Mouse (Mus musculus) lung, embryonic 16.5 days (tissue): ENCODE measurements at regions not wholly inside any gene's neighbourhood (a gene's known extent, or its start where the extent isn't known, plus 50 kb on each side); places are given as distances from the start of the nearest gene placed in this dataset.

Experiments used
- ATAC-seq: fragments of 200-750 bp; cut with Nextera tagmentation; 2 replicates; pipeline ENCODE4 v1.8.0; 2017; ENCODE audit warnings: low read depth, mild to moderate bottlenecking, moderate library complexity
- H3K27ac ChIP-seq: fragments of 300-500 bp; sonication (generic); 2 replicates; pipeline ENCODE4 v1.5.1; 2014; ENCODE audit warnings: mild to moderate bottlenecking, control low read depth, low read length
- H3K27me3 ChIP-seq: fragments of 300-500 bp; sonication (generic); 2 replicates; pipeline ENCODE4 v1.6.1; 2014; ENCODE audit warnings: low read depth, low read length, mixed read lengths; ENCODE audit not compliant: control insufficient read depth, insufficient read depth
- H3K36me3 ChIP-seq: fragments of 300-500 bp; sonication (generic); 2 replicates; pipeline ENCODE4 v1.6.1; 2014; ENCODE audit warnings: low read length; ENCODE audit not compliant: control insufficient read depth, insufficient read depth
- H3K4me1 ChIP-seq: fragments of 300-500 bp; sonication (generic); replicated peaks from 2 replicates; pipeline ENCODE4 v1.6.1; 2014; ENCODE audit warnings: low read length, mixed read lengths; ENCODE audit not compliant: control insufficient read depth, insufficient read depth
- H3K4me2 ChIP-seq: fragments of 300-500 bp; sonication (generic); 2 replicates; pipeline ENCODE4 v1.6.1; 2014; ENCODE audit warnings: low read depth, low read length, control low read depth
- H3K4me3 ChIP-seq: fragments of 300-500 bp; sonication (generic); 2 replicates; pipeline ENCODE4 v1.5.1; 2014; ENCODE audit warnings: mild to moderate bottlenecking, low read length, control low read depth
- H3K9ac ChIP-seq: fragments of 300-500 bp; sonication (generic); 2 replicates; pipeline ENCODE4 v1.6.1; 2014; ENCODE audit warnings: low read length, control low read depth
- H3K9me3 ChIP-seq: fragments of 300-500 bp; sonication (generic); 2 replicates; pipeline ENCODE4 v1.6.1; 2016; ENCODE audit warnings: low read length; ENCODE audit not compliant: control insufficient read depth
- WGBS: fragments of 180-500 bp; shearing (Covaris S2); extraction: QIAGEN DNeasy Blood & Tissue Kit; methylation state at CpG from one replicate; pipeline ENCODE4 v1.1.7; 2014; 5-methylcytosine and 5-hydroxymethylcytosine counted together

DNA sequence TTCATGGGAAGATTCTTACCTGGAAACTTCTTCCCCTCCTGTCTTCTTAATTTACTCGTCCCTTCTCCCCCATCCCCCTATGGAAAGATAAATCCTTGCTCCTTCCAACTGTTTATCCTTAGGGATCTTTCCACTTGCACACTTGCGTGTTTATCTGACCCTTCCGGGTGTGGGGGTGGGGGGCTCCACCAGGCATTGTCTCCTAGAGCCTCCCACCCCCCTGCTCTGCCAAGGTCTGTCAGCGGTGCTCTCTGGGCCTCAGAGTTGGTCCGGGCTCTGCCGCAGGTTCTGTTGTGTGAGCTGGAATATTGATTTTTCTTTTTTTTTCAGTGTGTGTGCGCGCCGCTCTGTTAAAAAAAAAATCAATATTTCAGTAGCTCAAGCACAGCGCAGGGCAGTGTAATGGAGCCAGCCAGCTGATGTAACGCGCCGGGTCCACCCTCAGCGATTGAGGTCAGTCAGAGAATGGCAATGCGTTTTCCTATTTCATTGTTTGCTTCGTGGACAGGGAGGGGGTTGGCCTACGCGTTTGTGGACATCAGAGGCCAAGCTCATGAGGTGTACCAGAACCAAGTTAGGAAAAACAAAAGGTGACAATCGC, 160.2 kb upstream of the Nfe2l3 start:
- Histone ChIP-seq H3K9me3 (no peaks in the 10 kb centered on the region), H3K4me2 (no peak overlapping the region), H3K27ac (no peak overlapping the region), H3K27me3 (no peaks in the 10 kb centered on the region), H3K9ac (no peak overlapping the region), H3K36me3 (no peaks in the 10 kb centered on the region), H3K4me1 (peaks cover 12% of the 10 kb centered on the region), H3K4me3 (no peak overlapping the region)
- no peak for ATAC-seq
- WGBS = 77% methylated on average over 19 of the region's 19 CpGs

DNA sequence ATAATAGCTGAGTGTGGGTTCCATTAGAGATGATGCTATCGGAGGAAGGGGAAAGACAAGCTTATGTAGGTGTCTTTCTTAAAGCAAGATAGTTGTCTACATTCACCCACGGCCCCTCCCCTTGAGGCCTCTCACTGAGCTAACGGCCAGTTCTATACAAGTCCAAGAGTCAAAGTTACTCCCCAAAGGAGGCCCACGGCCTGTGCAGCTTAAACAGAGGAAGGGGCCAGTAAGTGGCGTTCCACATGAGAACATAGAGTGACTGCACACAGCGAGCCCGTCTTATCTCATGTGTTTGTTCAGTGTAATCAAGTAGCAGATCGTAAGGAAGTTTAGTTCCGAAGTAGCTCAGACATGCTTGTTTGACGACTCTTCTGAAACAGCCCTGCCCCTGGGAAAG, 153.0 kb upstream of the Nfe2l3 start:
- Histone ChIP-seq H3K36me3 (no peaks in the 10 kb centered on the region), H3K9ac (no peak overlapping the region), H3K27ac (no peak overlapping the region), H3K9me3 (no peaks in the 10 kb centered on the region), H3K4me2 (no peak overlapping the region), H3K27me3 (no peaks in the 10 kb centered on the region), H3K4me3 (no peak overlapping the region), H3K4me1 (peaks cover 5% of the 10 kb centered on the region; the same call in 1 of the 2 replicates)
- WGBS = 41% methylated on average over 10 of the region's 10 CpGs
- no peak for ATAC-seq

GRCm38 (mm10) chr6:51280231-51280630, 152.2 kb upstream of the Nfe2l3 start:
- ATAC-seq = peak; percentile 44; the same call in 1 of the 2 replicates
- H3K9ac ChIP-seq = no peak overlapping the region
- no peak overlapping the region for H3K27ac ChIP-seq
- no peaks in the 10 kb centered on the region for H3K36me3 ChIP-seq
- H3K9me3 ChIP-seq = no peaks in the 10 kb centered on the region
- H3K27me3 ChIP-seq = no peaks in the 10 kb centered on the region
- no peak overlapping the region for H3K4me3 ChIP-seq
- H3K4me2 ChIP-seq = no peak overlapping the region
- H3K4me1 ChIP-seq = peaks cover 8% of the 10 kb centered on the region; the same call in 1 of the 2 replicates
- 61% methylated on average over 7 of the region's 7 CpGs for WGBS

GRCm38 (mm10) chr6:51283916-51284706, 148.4 kb upstream of the Nfe2l3 start:
- peak overlapping the region; percentile 25; the same call in 1 of the 2 replicates for H3K4me2 ChIP-seq
- H3K27ac ChIP-seq = no peak overlapping the region

DNA sequence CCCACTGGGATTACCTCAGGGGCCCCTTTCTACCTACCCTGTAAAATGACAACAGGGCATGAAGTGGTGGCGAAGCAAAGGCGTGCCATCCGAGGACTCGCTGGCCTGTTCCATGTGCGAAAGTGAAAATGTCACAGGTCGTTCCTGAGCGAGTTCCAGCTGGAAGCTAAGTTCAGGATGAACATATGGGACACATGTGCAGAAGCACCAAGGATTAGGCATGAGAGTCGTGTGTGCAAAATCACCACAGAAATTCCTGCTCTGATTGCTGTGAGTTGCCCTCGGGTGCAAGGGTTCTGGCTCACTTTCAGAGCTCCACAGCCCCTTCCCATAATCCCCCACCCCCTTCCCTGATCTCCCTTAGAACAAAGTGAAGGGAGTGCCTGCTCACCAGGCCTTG, 147.6 kb upstream of the Nfe2l3 start:
- H3K9ac ChIP-seq = no peak overlapping the region
- ATAC-seq = no peak
- H3K4me2 ChIP-seq = no peak overlapping the region
- peaks cover 8% of the 10 kb centered on the region; the same call in 1 of the 2 replicates for H3K4me1 ChIP-seq
- H3K27me3 ChIP-seq = no peaks in the 10 kb centered on the region
- no peaks in the 10 kb centered on the region for H3K9me3 ChIP-seq
- 73% methylated on average over 9 of the region's 9 CpGs for WGBS
- H3K36me3 ChIP-seq = no peaks in the 10 kb centered on the region
- H3K27ac ChIP-seq = no peak overlapping the region
- H3K4me3 ChIP-seq = no peak overlapping the region

More at GRCm38 (mm10) chr6:51283916-51284706, 148.4 kb upstream of the Nfe2l3 start:
- ATAC-seq = peak; percentile 43
- Histone ChIP-seq H3K27me3 (no peaks in the 10 kb centered on the region), H3K36me3 (no peaks in the 10 kb centered on the region), H3K4me3 (no peak overlapping the region), H3K9me3 (no peaks in the 10 kb centered on the region), H3K4me1 (peaks cover 8% of the 10 kb centered on the region; the same call in 1 of the 2 replicates), H3K9ac (no peak overlapping the region)
- 24% methylated on average over 11 of the region's 11 CpGs for WGBS

GRCm38 (mm10) chr6:51286836-51287235, 145.6 kb upstream of the Nfe2l3 start:
- WGBS = 75% methylated on average over 2 of the region's 2 CpGs
- Histone ChIP-seq H3K9ac (no peak overlapping the region), H3K27me3 (no peaks in the 10 kb centered on the region), H3K9me3 (no peaks in the 10 kb centered on the region), H3K4me3 (no peak overlapping the region), H3K4me1 (peaks cover 8% of the 10 kb centered on the region; the same call in 1 of the 2 replicates), H3K27ac (no peak overlapping the region), H3K36me3 (no peaks in the 10 kb centered on the region), H3K4me2 (no peak overlapping the region)
- ATAC-seq = no peak

DNA sequence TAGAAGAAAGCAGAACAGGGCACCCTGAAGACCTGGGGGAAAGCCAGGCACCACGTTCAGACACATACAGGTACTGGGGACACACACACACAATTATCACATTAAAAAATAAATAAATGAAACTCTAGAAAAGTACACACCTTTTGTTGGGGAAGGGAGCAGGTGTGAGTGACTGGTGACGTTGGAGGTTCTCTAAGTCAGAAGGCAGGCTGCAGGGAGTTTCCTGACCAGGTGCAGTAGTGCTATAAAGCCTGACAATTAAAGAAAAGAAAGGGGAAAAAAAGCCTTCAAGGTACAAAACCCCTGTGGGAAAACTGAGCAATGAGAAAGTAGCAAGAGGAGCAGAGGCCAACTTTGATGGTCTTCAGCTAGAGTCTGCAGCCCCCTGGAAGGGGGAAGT, 145.1 kb upstream of the Nfe2l3 start:
- 40% methylated on average over 2 of the region's 2 CpGs for WGBS
- no peak overlapping the region for H3K4me3 ChIP-seq
- H3K4me2 ChIP-seq = no peak overlapping the region
- H3K9me3 ChIP-seq = no peaks in the 10 kb centered on the region
- H3K36me3 ChIP-seq = no peaks in the 10 kb centered on the region
- no peak for ATAC-seq
- peaks cover 8% of the 10 kb centered on the region; the same call in 1 of the 2 replicates for H3K4me1 ChIP-seq
- no peak overlapping the region for H3K9ac ChIP-seq
- no peak overlapping the region for H3K27ac ChIP-seq
- no peaks in the 10 kb centered on the region for H3K27me3 ChIP-seq

- Histone ChIP-seq H3K4me1 (peaks cover 8% of the 10 kb centered on the region; the same call in 1 of the 2 replicates), H3K36me3 (no peaks in the 10 kb centered on the region), H3K4me3 (no peak overlapping the region), H3K27ac (no peak overlapping the region), H3K4me2 (no peak overlapping the region), H3K27me3 (no peaks in the 10 kb centered on the region), H3K9me3 (no peaks in the 10 kb centered on the region), H3K9ac (no peak overlapping the region)
- 57% methylated on average over 6 of the region's 6 CpGs for WGBS
- no peak for ATAC-seq
Measured at GRCm38 (mm10) chr6:51287807-51288206, 144.7 kb upstream of the Nfe2l3 start.

- Histone ChIP-seq H3K9me3 (no peaks in the 10 kb centered on the region), H3K36me3 (no peaks in the 10 kb centered on the region), H3K27ac (no peak overlapping the region), H3K4me3 (no peak overlapping the region), H3K9ac (no peak overlapping the region), H3K27me3 (no peaks in the 10 kb centered on the region), H3K4me1 (peaks cover 8% of the 10 kb centered on the region; the same call in 1 of the 2 replicates), H3K4me2 (no peak overlapping the region)
- no peak for ATAC-seq
- 60% methylated on average over 7 of the region's 7 CpGs for WGBS
Measured at GRCm38 (mm10) chr6:51288306-51289066, 144.0 kb upstream of the Nfe2l3 start.
